Mouse (Mus musculus): ENCODE results near the gene Trp73. TPM values are rescaled to one million over a fixed set of nuclear protein-coding genes. Genes with fewer than 3 reads are reported as not detected.

Gene Trp73
- polyA plus RNA-seq, 1 experiment from 2014 or later: 5.2 TPM

DNA sequence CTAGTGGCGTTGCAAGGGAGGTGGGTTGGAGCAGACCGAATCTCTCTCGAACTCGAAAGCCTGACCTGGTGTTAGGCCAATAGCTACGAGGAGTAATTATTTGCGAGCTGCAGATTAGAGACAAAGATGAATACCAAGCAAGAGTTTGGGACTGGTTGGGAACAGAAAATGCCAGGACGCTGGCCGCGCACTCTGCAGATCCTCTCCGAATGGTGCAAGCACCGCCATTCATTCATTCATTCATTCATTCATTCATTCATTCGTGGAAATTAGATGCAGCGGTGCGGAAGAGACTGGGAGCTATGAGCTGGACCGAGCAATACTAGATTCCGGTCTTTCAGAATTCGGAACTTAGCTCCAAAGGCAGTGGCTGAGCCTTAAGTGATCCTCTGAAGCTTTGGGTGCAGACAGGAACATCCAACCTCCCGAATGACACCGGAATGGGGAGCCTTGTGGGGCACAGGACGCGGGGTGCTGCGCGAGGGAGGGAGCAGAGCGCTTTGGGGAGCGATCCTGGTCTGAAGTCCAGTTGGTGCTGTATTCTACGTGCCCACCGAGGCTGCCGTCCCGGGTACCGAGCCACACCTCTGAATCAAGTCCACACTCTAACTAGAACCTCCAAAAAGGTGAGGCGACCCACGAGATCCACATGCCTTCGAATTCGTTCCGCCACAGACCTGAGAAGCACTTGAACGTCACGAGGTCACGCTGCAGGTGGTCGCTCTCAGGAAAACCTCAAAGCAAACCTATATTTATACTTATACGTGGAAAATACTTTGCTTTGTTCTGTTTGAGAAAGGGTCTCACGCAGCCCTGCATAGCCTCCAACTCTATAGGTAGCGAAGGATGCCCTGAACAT, 1.2 kb upstream of the Trp73 start:
- H3K4me3 ChIP-seq: peak overlapping the region; percentile 83
- no peak overlapping the region for H3K27ac ChIP-seq
- peaks cover 2% of the 10 kb centered on the region; the same call in 1 of the 2 replicates for H3K36me3 ChIP-seq (ENCODE audit: poor library complexity, severe bottlenecking)
- peaks cover 42% of the 10 kb centered on the region for H3K4me1 ChIP-seq
- peak overlapping the region; percentile 86 for H3K4me2 ChIP-seq
- ATAC-seq: no peak
- H3K9ac ChIP-seq: no peak overlapping the region
- peaks cover 56% of the 10 kb centered on the region for H3K27me3 ChIP-seq
- no peaks in the 10 kb centered on the region for H3K9me3 ChIP-seq (replicated peaks)
- 1% methylated on average over 42 of the region's 42 CpGs for WGBS

DNA sequence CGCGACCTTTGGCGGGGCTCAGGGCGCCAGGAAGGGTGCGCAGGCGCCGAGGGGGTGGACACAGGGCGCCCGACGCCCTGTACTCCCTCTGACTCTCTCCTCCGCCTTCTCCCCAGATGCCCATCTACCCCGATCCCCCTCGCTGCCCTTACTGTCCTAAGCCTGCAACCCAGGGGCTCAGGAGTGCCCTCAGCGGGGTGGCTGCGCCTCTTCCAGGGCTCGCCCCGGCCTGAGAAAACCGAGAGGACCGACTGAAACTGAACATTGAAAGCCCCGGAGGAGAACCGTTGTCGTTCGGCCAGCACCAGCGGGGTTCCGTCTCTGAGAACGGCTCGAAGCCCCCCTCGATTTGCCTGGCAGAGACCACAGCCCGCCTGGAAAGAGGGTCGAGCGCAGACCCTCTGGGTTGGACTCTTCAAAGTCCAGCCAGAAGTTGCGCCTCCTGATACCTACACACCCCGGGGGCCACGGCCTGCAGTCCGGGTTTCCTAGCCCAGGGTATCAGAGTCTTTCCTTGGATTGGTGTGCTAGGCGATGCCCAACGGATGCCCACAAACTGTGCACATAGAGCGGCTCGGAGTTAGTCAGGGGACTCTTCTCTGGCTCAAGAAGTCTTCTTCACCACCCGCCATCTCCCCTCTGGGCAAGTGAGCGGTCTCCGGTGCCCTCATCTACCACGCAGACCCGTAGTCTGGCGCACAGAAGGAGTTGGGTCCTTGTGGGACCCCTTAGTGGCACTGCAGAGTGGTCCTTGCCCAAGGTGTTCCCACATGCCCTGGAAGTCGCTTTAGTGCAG, 403 bp upstream of the Trp73 start:
- H3K4me3 ChIP-seq: peak overlapping the region; percentile 83
- no peak for ATAC-seq
- no peaks in the 10 kb centered on the region for H3K9me3 ChIP-seq (replicated peaks)
- peaks cover 42% of the 10 kb centered on the region for H3K4me1 ChIP-seq
- peak overlapping the region; percentile 63 for H3K9ac ChIP-seq
- H3K4me2 ChIP-seq: peak overlapping the region; percentile 86
- H3K27me3 ChIP-seq: peaks cover 64% of the 10 kb centered on the region
- WGBS: under 1% methylated on average over 46 of the region's 46 CpGs
- no peaks in the 10 kb centered on the region for H3K36me3 ChIP-seq (ENCODE audit: poor library complexity, severe bottlenecking)
- H3K27ac ChIP-seq: no peak overlapping the region

DNA sequence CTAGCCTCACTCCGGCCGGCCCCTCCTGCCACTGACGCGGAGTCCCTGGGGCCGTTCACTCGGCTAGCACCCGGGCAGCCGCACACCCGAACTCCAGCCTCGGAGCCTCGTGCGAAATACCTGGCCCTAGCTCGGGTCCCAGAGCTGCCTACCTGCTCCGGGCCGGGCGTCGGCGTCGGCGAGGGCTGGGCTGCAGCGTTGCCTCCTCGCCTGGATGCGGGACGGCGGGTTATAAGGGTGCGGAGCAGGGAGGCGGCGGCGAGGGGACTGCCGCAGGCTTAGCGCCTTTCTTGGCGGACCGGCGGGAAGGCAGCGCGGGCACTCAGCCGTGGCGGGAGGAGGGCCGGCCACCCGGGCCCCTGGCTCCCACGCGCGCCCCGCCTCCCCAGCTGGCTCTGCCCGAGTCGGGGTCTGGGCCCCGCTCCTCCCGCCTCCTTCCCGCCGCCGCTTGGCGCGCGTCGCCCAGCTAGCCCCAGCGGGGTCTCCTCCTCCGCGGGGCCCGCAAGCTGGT, 282 bp downstream of the Trp73 start:
- Histone ChIP-seq H3K4me2 (peak overlapping the region; percentile 86), H3K4me3 (peak overlapping the region; percentile 83), H3K9me3 (replicated peaks) (no peaks in the 10 kb centered on the region), H3K4me1 (peaks cover 42% of the 10 kb centered on the region), H3K9ac (peak overlapping the region; percentile 63), H3K36me3 (ENCODE audit: poor library complexity, severe bottlenecking) (no peaks in the 10 kb centered on the region), H3K27me3 (peaks cover 71% of the 10 kb centered on the region), H3K27ac (no peak overlapping the region)
- 0 out of 2 replicates have a peak, but pooled peaks have one; percentile 13 for ATAC-seq
- WGBS: under 1% methylated on average over 51 of the region's 59 CpGs

DNA sequence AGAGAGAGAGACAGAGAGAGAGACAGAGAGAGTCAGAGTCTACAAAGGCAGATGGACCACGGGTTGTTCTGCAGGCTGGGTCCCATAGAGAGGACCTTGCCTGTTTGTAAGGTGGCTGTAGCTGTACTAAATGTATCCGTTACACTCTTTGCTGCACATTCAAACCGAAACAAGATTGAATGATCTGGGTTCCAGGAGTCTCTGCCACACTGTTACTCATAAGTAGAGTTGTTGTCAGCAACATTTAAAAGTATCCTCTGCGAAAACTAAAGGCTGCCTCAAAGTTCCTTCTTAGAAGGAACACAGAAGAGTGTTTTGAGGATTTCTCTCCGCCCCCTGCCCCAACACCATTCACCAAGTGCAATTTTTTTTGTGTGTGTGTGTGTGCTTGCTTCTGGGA, 2.9 kb downstream of the Trp73 start:
- Histone ChIP-seq H3K9ac (no peak overlapping the region), H3K4me2 (no peak overlapping the region), H3K27ac (no peak overlapping the region), H3K4me1 (peaks cover 26% of the 10 kb centered on the region), H3K4me3 (no peak overlapping the region), H3K9me3 (replicated peaks) (no peaks in the 10 kb centered on the region), H3K36me3 (ENCODE audit: poor library complexity, severe bottlenecking) (no peaks in the 10 kb centered on the region), H3K27me3 (peaks cover 84% of the 10 kb centered on the region)
- 63% methylated on average over 5 of the region's 5 CpGs for WGBS
- ATAC-seq: no peak

DNA sequence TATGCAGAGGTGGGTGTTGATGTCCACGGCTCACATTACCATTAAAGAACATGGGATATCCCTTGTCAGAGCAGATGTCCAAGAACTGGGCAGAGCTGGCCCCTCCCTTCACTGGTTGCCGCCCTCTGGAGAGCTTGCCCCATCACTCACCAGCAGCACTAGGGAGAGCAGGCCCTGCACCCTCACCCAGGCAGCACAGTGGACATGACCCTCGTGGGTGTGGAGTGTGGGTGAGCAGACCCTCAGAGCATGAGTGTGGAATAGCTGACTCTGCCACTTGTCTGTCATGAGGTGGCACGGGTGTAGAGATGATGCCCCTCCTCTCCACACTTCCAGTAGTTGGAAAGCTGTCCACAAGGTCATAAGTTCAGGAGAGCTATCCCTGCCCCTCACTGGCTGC, 5.2 kb downstream of the Trp73 start:
- Histone ChIP-seq H3K27ac (no peak overlapping the region), H3K27me3 (peaks cover 69% of the 10 kb centered on the region), H3K4me1 (peaks cover 7% of the 10 kb centered on the region), H3K9ac (no peak overlapping the region), H3K4me3 (no peak overlapping the region), H3K9me3 (replicated peaks) (no peaks in the 10 kb centered on the region), H3K36me3 (ENCODE audit: poor library complexity, severe bottlenecking) (no peaks in the 10 kb centered on the region), H3K4me2 (no peak overlapping the region)
- ATAC-seq: no peak
- WGBS: 64% methylated on average over 4 of the region's 4 CpGs

DNA sequence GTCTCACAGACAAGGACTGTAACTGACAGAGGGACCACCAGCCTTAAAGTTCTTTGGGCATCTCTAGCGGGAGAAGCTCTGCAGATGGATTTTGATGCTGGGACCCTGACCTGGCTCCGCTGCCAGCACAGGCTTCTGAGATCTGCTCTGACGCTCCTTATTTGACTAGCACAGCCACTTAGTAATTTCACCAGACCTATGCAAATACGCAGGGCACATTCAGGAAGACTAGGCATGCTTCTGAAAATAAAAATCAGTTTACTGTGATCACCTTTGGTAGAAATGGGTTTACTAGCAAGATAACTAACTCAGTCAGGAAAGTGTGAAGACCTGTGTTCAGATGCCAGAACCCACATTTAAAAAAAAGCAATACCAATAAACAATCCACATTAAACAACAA, 8.1 kb downstream of the Trp73 start:
- H3K9me3 ChIP-seq (replicated peaks): no peaks in the 10 kb centered on the region
- H3K27ac ChIP-seq: no peak overlapping the region
- no peak for ATAC-seq
- WGBS: 82% methylated on average over 4 of the region's 4 CpGs
- no peaks in the 10 kb centered on the region for H3K36me3 ChIP-seq (ENCODE audit: poor library complexity, severe bottlenecking)
- H3K4me2 ChIP-seq: no peak overlapping the region
- H3K9ac ChIP-seq: no peak overlapping the region
- no peak overlapping the region for H3K4me3 ChIP-seq
- H3K4me1 ChIP-seq: no peaks in the 10 kb centered on the region
- H3K27me3 ChIP-seq: peaks cover 52% of the 10 kb centered on the region

DNA sequence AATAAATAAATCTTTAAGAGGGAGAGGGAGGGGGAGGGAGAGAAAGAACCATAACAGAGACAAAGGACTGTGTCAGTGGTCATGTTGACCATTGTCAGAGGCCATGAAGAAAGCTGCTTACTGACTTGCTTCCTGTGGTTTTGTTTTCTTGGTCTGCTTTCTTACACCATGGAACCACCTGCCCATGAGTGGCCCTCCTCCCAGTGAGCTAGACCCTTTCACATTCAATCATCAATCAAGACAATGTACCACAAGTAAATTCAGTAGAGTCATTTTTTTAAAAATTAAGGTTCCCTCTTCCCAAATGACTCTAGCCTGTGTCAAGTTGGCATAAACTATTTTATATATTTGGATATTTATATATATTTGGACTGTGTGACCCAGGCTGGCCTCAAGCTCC, 10.1 kb downstream of the Trp73 start:
- Histone ChIP-seq H3K27me3 (peaks cover 37% of the 10 kb centered on the region), H3K9me3 (replicated peaks) (no peaks in the 10 kb centered on the region), H3K9ac (no peak overlapping the region), H3K4me3 (no peak overlapping the region), H3K27ac (no peak overlapping the region), H3K36me3 (ENCODE audit: poor library complexity, severe bottlenecking) (no peaks in the 10 kb centered on the region), H3K4me1 (no peaks in the 10 kb centered on the region), H3K4me2 (no peak overlapping the region)
- ATAC-seq: no peak

DNA sequence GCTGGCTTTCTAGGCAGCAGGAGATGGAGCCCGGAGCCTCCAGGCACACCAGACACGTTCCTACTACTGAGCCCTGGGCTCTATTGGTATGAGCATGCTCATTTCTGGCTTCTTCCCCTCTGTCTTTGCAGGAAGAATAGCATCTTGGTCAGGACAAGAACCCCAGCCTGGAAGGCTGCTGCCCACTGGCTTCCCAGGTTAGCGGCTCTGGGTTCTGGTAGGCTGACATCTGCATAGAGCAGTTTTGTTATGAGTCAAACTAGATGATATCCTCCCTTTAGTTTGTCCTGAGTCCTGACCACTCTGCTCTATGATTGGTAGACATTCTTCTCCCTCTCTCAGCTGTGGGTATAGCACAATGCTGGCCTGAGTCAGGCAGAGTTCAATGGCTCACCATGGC, 12.7 kb downstream of the Trp73 start:
- ATAC-seq: no peak
- peaks cover 23% of the 10 kb centered on the region for H3K27me3 ChIP-seq
- H3K9me3 ChIP-seq (replicated peaks): no peaks in the 10 kb centered on the region
- no peaks in the 10 kb centered on the region for H3K36me3 ChIP-seq (ENCODE audit: poor library complexity, severe bottlenecking)
- H3K4me1 ChIP-seq: 0 out of 2 replicates have a peak, but pooled peaks cover 2% of the 10 kb centered on the region
- no peak overlapping the region for H3K9ac ChIP-seq
- no peak overlapping the region for H3K27ac ChIP-seq
- no peak overlapping the region for H3K4me3 ChIP-seq
- 82% methylated on average over 3 of the region's 3 CpGs for WGBS
- no peak overlapping the region for H3K4me2 ChIP-seq

DNA sequence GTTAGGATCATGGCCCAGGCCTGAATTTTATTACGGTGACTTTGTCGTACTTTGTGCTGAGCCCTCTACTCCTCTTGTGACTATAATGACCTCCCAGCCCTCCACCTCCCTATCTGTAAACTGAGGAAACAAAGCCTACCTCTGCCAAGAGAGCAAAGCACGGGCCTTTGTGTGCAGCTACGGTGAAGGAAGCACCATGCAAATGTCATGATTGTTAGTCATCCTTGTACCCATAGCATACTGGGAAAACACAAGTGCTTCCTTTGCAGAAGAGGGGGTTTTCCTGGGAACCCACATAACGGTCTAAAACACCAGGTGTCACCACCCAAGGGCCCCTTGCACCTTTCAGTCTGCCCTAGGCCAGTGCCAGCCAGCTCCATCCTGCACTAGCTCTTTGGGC, 14.8 kb downstream of the Trp73 start:
- Histone ChIP-seq H3K9me3 (replicated peaks) (no peaks in the 10 kb centered on the region), H3K4me1 (0 out of 2 replicates have a peak, but pooled peaks cover 6% of the 10 kb centered on the region), H3K27ac (no peak overlapping the region), H3K9ac (no peak overlapping the region), H3K4me2 (no peak overlapping the region), H3K4me3 (no peak overlapping the region), H3K36me3 (ENCODE audit: poor library complexity, severe bottlenecking) (no peaks in the 10 kb centered on the region), H3K27me3 (peaks cover 23% of the 10 kb centered on the region)
- ATAC-seq: no peak
- WGBS: 76% methylated on average over 5 of the region's 5 CpGs

DNA sequence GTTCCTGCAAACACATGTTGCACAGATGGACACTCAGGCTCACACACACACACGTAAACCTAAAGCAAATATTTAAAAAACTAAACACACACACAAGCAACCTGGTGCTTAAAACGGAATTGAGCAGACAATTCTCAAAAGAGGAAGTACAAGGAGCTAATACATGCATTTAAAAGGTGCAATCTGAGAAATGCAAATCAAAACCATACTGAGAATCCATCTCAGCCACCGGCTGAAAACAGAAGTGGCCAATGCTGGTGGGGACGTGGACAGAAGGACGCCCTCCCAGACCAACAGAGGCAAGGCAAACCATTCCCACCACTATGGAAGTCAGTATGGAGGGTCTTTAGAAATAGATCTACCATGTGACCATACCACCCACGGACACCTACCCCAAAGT, 16.5 kb downstream of the Trp73 start:
- WGBS: 84% methylated on average over 6 of the region's 6 CpGs
- H3K9ac ChIP-seq: no peak overlapping the region
- H3K36me3 ChIP-seq (ENCODE audit: poor library complexity, severe bottlenecking): no peaks in the 10 kb centered on the region
- no peak for ATAC-seq
- H3K9me3 ChIP-seq (replicated peaks): no peaks in the 10 kb centered on the region
- 0 out of 2 replicates have a peak, but pooled peaks cover 6% of the 10 kb centered on the region for H3K4me1 ChIP-seq
- peaks cover 18% of the 10 kb centered on the region for H3K27me3 ChIP-seq
- H3K27ac ChIP-seq: no peak overlapping the region
- no peak overlapping the region for H3K4me3 ChIP-seq
- no peak overlapping the region for H3K4me2 ChIP-seq

DNA sequence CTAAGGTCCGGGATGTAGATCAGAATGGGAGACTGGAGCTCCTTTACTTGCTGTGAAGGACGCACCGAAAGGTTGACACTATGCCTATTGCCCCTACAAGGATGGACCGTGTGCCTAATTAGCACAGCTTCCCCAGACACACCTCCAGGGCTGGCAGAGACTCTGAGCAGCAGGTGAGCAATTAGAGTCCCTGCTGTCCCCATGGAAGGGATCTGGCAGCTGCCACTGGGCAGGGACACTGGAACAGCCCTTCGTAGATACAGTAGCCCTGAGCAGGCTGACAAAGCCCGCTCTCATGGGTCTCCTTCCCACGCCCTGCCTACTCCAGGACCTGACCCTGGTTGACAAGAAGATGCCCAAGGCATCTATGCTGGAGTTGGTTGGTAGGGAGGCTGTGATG, 17.6 kb downstream of the Trp73 start:
- WGBS: 71% methylated on average over 7 of the region's 7 CpGs
- ATAC-seq: no peak

DNA sequence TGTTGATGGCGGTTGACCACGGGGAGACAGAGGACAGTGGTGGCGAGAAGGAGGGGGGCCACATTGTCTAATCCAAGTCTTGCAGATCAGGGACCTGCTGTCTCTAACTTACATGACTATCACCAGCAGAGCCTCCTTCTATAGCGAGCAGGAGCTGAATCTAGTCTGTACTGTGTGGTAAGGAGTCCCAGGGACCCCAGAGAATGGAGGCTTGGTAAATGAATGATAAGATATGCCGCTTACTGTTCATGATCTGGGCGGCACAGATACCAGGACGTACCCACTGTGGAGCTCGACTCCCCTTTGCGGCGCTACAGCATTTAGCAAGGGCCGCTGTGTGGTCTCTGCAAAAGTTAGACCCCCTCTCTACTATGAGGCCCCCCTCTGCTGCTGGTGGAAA, 18.2 kb downstream of the Trp73 start:
- H3K27ac ChIP-seq: peak overlapping the region; percentile 21; the same call in 1 of the 2 replicates
- H3K4me1 ChIP-seq: 0 out of 2 replicates have a peak, but pooled peaks cover 6% of the 10 kb centered on the region
- no peak for ATAC-seq
- H3K9me3 ChIP-seq (replicated peaks): no peaks in the 10 kb centered on the region
- H3K36me3 ChIP-seq (ENCODE audit: poor library complexity, severe bottlenecking): no peaks in the 10 kb centered on the region
- 64% methylated on average over 11 of the region's 11 CpGs for WGBS
- no peak overlapping the region for H3K4me2 ChIP-seq
- H3K9ac ChIP-seq: no peak overlapping the region
- H3K4me3 ChIP-seq: no peak overlapping the region
- 0 out of 2 replicates have a peak, but pooled peaks cover 12% of the 10 kb centered on the region for H3K27me3 ChIP-seq

More for the DNA sequence above, 17.6 kb downstream of the Trp73 start:
- 0 out of 2 replicates have a peak, but pooled peaks cover 6% of the 10 kb centered on the region for H3K4me1 ChIP-seq
- H3K9ac ChIP-seq: no peak overlapping the region
- peak overlapping the region; percentile 21; the same call in 1 of the 2 replicates for H3K27ac ChIP-seq
- no peak overlapping the region for H3K4me2 ChIP-seq
- H3K36me3 ChIP-seq (ENCODE audit: poor library complexity, severe bottlenecking): no peaks in the 10 kb centered on the region
- H3K27me3 ChIP-seq: peaks cover 15% of the 10 kb centered on the region; the same call in 1 of the 2 replicates
- H3K9me3 ChIP-seq (replicated peaks): no peaks in the 10 kb centered on the region
- no peak overlapping the region for H3K4me3 ChIP-seq
